Mouse (Mus musculus) heart, adult 2 months (tissue): ENCODE measurements at regions not wholly inside any gene's neighbourhood (a gene's known extent, or its start where the extent isn't known, plus 50 kb on each side); places are given as distances from the start of the nearest gene placed in this dataset.

Experiments used
- CTCF ChIP-seq: fragments of 200-600 bp; IDR thresholded peaks from 2 replicates; pipeline ENCODE4 v1.8.1; 2022; ENCODE audit warnings: antibody characterized with exemption, mild to moderate bottlenecking, moderate library complexity
- EP300 ChIP-seq: fragments of 200-500 bp; IDR thresholded peaks from 2 replicates; pipeline ENCODE4 v1.6.1; 2011; ENCODE audit warnings: low read depth, low read length, control low read depth; ENCODE audit not compliant: insufficient read depth
- POLR2A ChIP-seq: fragments of 200-500 bp; IDR thresholded peaks from 2 replicates; pipeline ENCODE4 v1.6.1; 2011; ENCODE audit warnings: mild to moderate bottlenecking, low read depth, low read length, control low read depth; ENCODE audit not compliant: insufficient read depth

GRCm38 (mm10) chr5:90706350-90706749, 52.8 kb upstream of the Cxcl5 start:
- TF ChIP-seq EP300 (no peak), CTCF (no peak), POLR2A (no peak)
